Mouse (Mus musculus): Measurements from ENCODE around the gene Npdc1.

Npdc1 gene

GRCm38 (mm10) chr2:25399051-25399450, at the start of gene Npdc1:
Gene Npdc1 (plus strand): TSS chr2:25399351.
- DNase-seq (ENCODE audit: low read depth, low spot score) = no peak

- DNase-seq (ENCODE audit: low read depth, low spot score) = no peak
Measured at GRCm38 (mm10) chr2:25349499-25349898, 49.7 kb upstream of the Npdc1 start.

GRCm38 (mm10) chr2:25350701-25351100, 48.5 kb upstream of the Npdc1 start:
- no peak for DNase-seq (ENCODE audit: low read depth, low spot score)

GRCm38 (mm10) chr2:25354211-25354610, 44.9 kb upstream of the Npdc1 start:
- no peak for DNase-seq (ENCODE audit: low read depth, low spot score)

- no peak for DNase-seq (ENCODE audit: low read depth, low spot score)
Measured at GRCm38 (mm10) chr2:25355419-25356066, 43.6 kb upstream of the Npdc1 start.

GRCm38 (mm10) chr2:25356208-25357079, 42.7 kb upstream of the Npdc1 start, which contains the start of gene Dpp7:
Gene Dpp7 (minus strand): TSS chr2:25356359.
- peak; percentile 82 for DNase-seq (ENCODE audit: low read depth, low spot score)

GRCm38 (mm10) chr2:25359848-25360247, 39.3 kb upstream of the Npdc1 start:
- no peak for DNase-seq (ENCODE audit: low read depth, low spot score)

- no peak for DNase-seq (ENCODE audit: low read depth, low spot score)
Measured at GRCm38 (mm10) chr2:25363478-25364178, 35.5 kb upstream of the Npdc1 start.

- no peak for DNase-seq (ENCODE audit: low read depth, low spot score)
Measured at GRCm38 (mm10) chr2:25364313-25364712, 34.8 kb upstream of the Npdc1 start.

GRCm38 (mm10) chr2:25364761-25365090, 34.4 kb upstream of the Npdc1 start:
- DNase-seq (ENCODE audit: low read depth, low spot score) = no peak

GRCm38 (mm10) chr2:25365091-25365761, 33.9 kb upstream of the Npdc1 start, which contains the start of gene Uap1l1:
Gene Uap1l1 (minus strand): TSS chr2:25365682.
- DNase-seq (ENCODE audit: low read depth, low spot score) = peak; percentile 83

GRCm38 (mm10) chr2:25369996-25370395, 29.2 kb upstream of the Npdc1 start:
- DNase-seq (ENCODE audit: low read depth, low spot score) = no peak

- DNase-seq (ENCODE audit: low read depth, low spot score) = peak; percentile 92
Measured at GRCm38 (mm10) chr2:25371764-25372643, 27.1 kb upstream of the Npdc1 start, which contains the start of gene Sapcd2. Gene Sapcd2 (plus strand): TSS chr2:25372321.

- no peak for DNase-seq (ENCODE audit: low read depth, low spot score)
Measured at GRCm38 (mm10) chr2:25372644-25373391, 26.3 kb upstream of the Npdc1 start.

- DNase-seq (ENCODE audit: low read depth, low spot score) = no peak
Measured at GRCm38 (mm10) chr2:25373431-25373830, 25.7 kb upstream of the Npdc1 start.

GRCm38 (mm10) chr2:25376589-25376988, 22.6 kb upstream of the Npdc1 start:
- peak; percentile 58 for DNase-seq (ENCODE audit: low read depth, low spot score)

GRCm38 (mm10) chr2:25384492-25384891, 14.7 kb upstream of the Npdc1 start:
- DNase-seq (ENCODE audit: low read depth, low spot score) = no peak

GRCm38 (mm10) chr2:25391266-25391665, 7.9 kb upstream of the Npdc1 start:
- DNase-seq (ENCODE audit: low read depth, low spot score) = no peak

- DNase-seq (ENCODE audit: low read depth, low spot score) = no peak
Measured at GRCm38 (mm10) chr2:25394281-25395221, 4.6 kb upstream of the Npdc1 start.

Data from CD4-positive helper T cell, adult 2 months (primary cell).